Mouse (Mus musculus): Measurements from ENCODE around the gene Olfr872.
"Not testable (repeated sequence)": the region's sequence is repeated elsewhere in the genome, so short reads cannot be mapped to it uniquely, and the experiment has no call there.

Olfr872 gene

DNA sequence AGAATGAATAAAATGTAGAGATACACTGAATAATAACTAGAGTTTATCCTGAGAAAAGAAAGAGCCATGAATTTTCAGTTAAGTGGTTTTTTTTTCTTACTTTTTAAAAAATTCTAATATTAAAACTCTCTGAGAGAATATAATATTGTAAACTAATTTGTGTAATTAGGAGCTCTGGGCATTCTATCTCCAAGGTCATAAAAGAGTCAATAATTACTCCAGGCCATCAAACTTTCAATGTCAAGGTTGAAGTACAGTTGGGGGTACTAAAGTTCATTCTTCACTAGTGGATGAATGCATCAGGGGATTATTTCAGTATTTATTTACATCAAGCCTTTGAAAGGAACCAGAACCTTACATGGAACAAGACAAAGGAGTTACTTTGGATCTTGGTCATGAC is at the start of gene Olfr872:
Gene Olfr872 (plus strand): TSS at position 301 of the 400 bp plus-strand sequence.
- no peak for DNase-seq (ENCODE audit: extremely low spot score)

GRCm38 (mm10) chr9:20202131-20202530 is 34.8 kb upstream of the Olfr872 start:
- DNase-seq (ENCODE audit: extremely low spot score): no peak

DNA sequence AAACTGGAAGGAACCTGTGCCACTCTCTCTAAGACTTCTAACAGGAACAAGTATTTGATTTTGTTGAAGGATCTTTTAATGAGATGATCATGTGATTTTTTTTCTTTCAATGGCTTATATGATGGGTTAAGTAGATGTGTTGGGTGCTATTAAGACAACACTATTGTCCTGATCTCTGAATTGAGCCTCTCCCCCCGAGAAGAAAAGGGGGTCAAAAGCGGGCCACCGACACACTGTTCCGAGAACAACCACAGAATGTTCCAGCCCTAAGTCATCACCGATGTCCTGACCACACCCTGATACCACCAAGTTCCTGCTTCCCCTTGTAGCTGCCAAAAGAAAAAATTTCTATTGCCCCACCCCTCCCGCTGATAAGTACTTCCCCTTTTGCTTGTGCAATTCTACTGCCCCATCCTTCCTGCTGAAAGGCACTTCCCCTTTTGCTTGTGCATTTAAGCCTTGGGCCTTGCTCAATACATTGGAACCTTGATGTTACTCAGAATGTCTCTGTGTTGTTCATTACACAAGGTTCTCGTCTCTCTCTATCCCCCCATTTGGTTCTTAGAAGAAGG is 33.4 kb upstream of the Olfr872 start:
- not testable (repeated sequence) for DNase-seq (ENCODE audit: extremely low spot score)

DNA sequence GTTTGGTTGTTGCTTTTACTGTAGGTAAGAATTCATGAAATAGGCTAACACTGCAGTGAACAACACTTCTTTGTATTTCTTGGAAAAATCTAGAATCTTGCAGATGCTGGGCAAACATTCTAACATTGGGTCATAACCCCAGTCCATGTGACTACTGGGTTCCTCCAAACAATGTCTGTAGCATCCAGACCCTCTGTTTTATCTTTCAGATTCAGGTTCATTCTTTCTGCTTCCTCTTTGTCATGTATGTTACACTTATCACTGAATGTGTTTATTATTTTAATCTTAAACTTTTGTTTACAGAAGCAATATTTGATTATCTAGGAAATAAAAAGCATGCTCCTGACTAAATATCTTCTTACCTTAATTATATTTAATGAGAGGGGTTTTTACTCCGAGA is 26.1 kb upstream of the Olfr872 start:
- no peak for DNase-seq (ENCODE audit: extremely low spot score)

DNA sequence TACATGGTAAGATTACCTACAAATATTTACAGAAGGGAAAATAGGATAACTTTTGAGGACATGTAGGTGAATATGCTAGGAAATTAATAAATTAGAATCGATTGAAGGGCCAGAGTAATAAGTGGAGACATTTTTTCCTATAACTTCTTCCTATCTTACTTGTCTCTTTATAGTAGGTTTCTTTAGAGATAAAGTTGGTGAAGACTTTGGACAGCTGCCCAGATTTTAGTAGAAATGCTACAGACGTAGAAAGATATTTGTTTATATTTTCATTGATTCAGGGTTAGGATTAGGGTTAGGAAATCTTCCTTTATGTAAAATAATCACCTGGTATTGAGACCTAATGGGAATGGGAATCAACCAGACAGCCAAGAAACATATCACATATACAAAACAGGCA is 25.4 kb upstream of the Olfr872 start:
- no peak for DNase-seq (ENCODE audit: extremely low spot score)

- DNase-seq (ENCODE audit: extremely low spot score): no peak
Observed at GRCm38 (mm10) chr9:20211907-20212306, 25.0 kb upstream of the Olfr872 start, which contains the start of gene Olfr871. Gene Olfr871 (plus strand): TSS chr9:20212207.

DNA sequence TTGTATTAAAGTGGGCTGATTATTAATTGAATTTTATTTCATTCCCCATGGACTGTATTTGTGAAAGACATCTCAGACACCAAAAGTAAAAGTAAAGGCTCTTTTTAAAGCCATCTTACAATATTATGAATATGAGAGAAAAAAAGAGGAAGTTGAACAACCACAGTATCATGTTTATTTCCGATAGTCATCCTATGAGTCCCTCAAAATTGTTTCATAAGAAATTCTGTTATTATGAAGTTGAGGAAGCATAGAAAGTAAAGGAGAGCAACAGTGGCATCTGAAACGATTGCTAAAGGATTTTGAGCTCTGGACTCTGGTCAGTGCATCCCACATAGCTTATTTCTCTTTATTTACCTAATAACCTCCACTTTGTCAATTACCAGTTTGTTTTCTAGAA is 459 bp downstream of the Olfr872 start:
- DNase-seq (ENCODE audit: extremely low spot score): no peak

- DNase-seq (ENCODE audit: extremely low spot score): no peak
Observed at GRCm38 (mm10) chr9:20282051-20282450, 45.1 kb downstream of the Olfr872 start, which contains the start of gene Olfr39. Gene Olfr39 (plus strand): TSS chr9:20282351.

GRCm38 (mm10) chr9:20295562-20295961 is 58.6 kb downstream of the Olfr872 start:
- DNase-seq (ENCODE audit: extremely low spot score): not testable (repeated sequence)

- DNase-seq (ENCODE audit: extremely low spot score): no peak
Observed at GRCm38 (mm10) chr9:20298232-20298631, 61.3 kb downstream of the Olfr872 start, which contains the start of gene Olfr873. Gene Olfr873 (plus strand): TSS chr9:20298532.
